Mouse (Mus musculus): ENCODE results near the gene Pcyt1a.

Gene Pcyt1a

DNA sequence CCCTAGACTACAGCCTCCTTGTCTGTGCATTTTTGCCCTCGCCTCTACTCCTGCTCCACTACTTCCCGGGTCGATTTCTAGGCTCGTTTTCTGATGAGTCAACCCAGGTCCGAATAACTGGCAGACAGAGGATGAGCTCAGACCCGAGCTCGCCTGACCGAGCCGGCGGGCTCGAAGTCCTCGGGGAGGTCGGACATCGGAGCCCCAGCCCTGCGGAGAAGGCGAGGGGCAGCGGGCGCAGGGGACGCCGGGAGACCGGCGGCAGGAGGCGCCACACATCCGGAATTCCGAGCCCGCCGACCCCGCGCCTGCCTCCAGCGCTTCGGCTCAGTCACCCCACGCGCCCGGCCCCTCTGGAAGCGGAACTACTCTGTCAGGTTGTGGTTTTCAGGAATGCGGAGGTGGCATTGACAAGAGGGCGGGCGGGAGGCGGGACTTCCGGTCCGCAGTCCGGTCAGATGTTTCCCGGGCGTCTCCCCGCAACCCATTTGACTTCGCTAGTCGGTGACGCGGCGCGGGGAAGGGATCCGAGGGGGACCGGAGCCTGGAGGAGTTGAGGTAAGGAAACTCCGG, at the start of gene Pcyt1a:
TSS of gene Pcyt1a (plus strand) at position 448 of the 573 bp plus-strand sequence.
- peak; percentile 91 for DNase-seq

DNA sequence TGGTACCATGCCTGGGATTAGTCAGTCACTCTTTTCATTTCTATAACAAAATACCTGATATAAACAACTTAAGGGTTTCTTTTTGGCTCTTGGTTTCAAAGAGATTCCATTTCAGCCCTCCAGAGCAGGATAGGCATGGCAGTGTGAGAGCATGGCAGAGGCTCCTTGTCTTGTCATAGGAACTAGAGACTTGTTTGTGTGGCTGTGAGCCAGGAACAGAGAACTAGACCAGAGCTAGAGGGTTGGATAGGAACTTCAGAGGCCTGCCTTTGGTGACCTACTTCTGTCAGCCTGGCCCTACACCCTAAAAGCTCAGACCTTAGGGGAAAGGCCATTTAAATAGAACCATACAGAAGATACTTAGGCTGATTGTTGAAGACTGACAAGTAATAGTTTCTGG, 47.8 kb upstream of the Pcyt1a start:
- DNase-seq, result no peak

DNA sequence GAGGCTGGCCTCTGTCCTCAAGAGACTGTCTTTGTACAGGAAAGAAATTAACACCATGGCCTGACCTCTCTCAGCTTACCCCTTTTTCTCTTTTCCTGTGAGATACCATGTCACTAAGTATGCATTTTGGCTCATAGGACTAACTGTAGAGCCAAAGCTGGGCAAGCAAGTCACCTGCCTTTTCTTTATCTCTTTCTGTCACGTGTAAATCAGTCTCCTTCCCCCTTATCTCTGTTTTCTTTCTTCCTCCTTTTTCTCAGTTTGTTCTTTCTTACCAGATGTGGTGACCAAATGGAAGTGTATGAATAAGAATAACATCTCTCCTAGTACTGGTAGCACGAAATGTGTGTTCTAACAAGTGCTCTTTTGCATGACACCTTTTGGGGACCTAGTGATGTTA, 45.8 kb upstream of the Pcyt1a start:
- DNase-seq, result no peak

DNA sequence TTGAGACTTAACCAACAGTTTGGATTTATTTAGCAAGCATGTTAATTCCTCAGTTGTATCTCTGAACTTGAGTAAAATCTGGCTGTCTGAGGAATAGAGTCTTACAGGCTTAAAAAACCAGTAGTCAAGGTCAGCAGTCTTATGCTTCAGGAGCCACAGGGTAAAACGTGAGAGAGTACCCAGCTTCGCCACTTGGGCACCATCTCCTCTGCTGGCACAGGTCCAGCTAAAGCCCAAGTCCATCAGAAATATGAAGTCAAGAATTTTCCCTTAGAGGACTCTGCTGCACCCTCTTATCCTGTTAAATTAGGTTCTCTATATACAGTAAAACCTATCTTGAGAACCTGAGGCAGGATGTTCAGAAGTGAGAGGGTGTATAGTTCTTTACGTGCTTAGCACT, 43.9 kb upstream of the Pcyt1a start:
- no peak for DNase-seq

DNA sequence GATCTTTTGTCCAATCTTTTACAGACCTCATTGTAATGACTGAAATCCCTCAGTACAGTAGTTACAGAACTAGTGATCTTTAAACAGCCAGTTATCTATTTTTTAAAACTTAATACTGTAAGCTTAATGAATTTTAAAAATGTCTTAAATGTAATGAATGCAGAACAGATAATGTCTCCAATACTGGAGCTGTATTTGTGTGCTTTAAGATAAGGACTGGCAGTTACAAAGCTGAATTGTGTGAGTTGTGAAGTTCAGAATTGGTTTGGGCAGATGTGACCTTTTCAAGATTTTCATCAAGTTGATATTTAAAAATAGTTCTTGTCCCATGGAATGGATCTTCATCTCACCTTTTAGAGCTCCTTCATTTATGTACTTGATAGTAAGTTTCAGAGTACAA, 41.7 kb upstream of the Pcyt1a start:
- no peak for DNase-seq

DNA sequence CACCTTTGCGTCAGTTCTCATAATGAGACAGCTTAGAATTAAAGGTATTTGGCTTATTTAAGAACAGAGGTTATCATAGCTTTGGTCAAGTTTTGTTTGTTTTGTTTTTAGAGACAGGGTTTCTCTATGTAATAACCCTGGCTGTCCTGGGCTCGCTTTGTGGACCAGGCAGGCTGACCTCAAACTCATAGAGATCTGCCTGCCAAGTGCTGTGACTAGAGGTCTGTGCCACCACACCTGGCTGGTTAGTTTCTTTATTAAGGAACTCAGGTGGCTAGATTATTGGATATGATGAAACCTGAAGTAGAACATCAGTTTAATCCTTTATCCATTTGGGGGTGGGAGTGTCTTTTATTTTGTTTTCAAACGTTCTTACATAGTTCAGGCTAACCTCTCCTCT, 40.9 kb upstream of the Pcyt1a start:
- no peak for DNase-seq

DNA sequence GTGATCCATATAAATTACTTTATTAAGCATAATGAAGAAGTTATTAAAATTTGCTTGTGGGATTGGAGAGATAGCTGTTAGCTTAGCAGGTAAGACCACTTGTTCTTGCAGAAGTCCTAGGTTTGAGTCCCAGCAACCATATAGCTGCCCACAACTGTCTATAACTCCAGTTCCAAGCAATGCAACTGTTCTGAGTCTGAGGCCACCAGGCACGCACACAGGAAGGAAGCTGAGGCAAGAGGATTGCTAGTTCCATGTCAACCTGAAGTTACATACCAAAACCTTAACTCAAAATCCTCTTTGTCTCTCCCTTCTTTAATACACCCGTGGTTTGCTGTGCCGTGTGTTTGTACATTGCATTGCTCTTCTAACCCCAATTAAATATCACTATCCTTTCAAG, 39.8 kb upstream of the Pcyt1a start:
- no peak for DNase-seq

DNA sequence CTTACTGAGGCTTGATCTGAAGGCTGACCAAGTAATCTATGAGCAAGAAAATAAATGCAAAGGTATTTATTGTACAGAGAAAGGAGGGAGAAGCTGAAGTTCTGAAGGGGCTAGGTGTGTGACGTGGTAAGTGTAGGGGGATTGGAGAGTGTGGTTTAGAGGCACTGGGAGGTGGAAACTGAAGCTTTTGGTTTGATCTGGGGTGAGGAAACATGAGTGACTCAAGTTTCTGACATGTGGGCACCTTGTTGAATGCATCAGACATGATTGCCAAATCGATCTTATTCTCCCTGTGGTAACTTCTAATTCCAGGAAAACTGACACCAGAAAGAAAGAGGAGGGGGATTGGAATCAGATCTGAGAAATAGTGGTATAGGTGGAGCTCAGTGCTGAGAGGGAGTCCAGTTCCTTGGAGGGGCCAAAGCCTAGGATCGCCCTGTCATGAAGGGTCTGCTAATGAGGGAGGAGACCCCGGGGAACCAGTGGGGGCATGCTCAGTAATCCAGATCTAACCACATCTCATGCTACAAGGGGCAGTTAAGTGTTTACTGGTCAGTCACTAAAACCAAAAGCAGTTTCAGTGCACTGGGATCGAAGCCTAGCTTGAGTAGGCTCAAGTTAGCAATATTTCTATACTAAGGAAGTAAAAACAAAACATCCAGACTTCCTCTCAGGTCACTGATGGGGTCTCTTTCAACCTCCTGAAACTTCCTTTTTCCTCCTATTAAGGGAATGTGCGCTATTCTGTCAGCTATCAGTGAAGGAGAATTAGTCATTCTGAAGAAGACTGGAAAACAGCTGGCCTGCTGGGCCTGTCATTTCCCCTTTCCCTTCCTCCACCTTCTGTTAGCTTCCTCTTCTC, 34.8 kb upstream of the Pcyt1a start:
- no peak for DNase-seq

DNA sequence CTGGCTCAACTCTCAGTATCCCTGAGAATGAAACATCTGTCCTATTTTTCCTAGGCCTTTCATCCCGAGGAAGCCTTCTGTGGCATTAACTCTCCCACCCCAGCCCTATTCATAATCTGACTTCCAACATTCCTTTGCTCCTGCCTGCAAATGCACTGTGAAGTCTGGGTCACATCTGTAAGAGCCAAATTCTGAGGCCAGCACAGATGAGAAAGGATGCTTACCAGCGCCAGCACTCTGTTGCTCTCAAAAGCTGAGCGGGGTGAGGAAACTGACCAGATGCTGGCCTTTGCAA, 34.2 kb upstream of the Pcyt1a start:
- DNase-seq, result no peak

DNA sequence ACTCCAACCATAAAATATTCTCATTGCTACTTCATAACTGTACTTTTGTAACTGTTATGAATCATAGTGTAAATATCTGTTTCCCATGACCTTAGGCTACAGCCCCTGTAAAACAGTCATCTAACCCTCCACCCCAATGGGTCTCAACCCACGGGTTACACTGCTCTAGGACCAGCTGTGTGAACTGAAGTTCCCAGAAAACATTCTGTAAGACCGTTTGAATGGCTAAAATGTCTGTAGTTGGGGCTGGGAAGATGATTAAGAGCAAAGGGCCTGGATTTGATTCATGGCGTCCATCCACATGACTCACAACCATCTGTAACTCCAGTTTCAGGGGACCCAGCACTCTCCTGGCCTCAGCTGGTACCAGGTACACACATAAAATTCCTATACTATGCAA, 32.5 kb upstream of the Pcyt1a start:
- DNase-seq, result no peak

DNA sequence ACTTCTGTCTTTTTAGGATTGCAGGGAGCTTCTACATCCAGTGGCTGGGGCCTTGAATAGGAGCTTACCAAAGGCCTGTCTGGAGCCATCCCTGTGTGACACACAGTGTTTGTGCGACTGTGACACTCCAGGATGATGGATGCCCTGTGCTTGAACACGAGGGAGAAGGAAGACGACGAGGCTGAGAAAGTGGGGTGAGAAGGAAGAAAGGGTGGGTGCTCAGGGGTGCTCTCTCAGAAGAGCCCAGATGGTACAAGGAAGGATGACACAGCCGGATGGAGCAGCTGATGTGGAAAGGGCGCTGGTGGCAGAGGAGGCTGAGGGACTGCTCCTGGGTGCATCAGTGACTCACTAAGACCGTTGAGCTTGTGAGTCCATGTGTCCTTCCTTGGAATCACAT, 30.5 kb upstream of the Pcyt1a start, which contains the start of gene Tm4sf19:
TSS of gene Tm4sf19 (plus strand) at position 240 of the 400 bp plus-strand sequence.
- no peak for DNase-seq

DNA sequence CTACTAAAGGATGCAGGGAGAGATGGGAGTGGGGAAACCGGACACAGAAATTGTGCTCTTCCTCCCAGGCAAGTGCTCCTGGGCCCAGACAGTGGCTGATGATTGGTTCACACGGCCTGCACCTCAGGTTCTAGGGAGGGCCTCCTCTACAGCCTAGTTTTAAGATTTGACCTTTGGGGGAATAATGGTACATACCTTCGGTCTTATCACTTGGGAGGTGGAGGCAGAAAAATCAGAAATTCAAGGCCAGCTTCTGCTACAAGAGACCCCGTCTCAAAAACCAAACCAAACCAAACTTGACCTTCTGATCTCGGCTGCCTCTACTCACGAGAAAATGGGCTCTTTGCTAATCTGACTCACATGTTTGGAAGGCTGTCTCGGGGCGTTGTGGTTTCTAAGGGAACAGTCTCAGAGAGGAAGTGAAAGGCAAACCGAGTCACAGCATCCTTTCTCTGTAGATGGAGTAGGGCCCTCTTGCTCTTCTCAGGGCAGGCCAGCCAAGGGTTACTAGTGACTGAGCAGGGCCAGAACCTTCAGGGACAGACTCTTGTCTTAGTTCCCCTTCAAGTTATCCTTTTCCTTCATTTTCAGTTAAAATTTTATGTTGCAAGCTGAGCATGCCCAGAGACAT, 29.3 kb upstream of the Pcyt1a start:
- no peak for DNase-seq

DNA sequence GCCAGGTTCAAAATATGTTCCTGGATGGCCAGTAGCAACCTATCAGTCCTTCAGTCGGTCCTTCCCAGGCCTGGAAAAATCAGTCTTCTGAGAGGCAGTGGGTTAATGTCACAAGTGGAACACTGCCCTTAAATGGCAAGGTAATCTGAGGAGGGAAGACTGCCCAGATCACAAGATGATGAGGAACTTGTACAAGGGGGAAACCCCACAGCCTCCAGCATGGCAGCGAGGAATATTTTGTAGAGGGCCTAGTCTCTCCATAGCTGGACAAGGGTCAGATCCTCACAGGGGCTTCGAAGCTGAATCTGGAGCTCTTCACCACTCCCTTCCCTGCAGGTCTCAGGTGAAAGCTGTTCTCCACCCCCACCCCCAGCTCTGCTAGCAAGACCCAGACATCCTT, 27.9 kb upstream of the Pcyt1a start:
- DNase-seq, result no peak

DNA sequence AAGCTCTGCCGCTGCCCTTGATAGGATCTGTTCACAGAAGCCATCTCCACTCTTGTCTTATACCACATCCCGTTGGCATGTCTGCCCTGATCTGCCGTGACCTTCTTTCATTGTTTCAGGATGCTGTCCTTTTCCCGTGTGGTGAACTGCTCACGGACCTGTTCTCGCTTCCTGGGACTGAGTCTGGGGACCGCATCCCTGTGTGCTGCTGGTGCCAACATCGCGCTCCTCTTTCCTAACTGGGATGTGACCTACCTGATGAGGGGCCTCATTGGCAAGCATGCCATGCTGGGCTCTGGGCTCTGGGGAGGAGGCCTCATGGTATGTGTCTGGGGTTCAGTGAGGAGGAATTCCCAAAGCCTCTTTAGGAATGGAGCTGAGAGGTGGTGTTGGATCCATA, 25.0 kb upstream of the Pcyt1a start:
- DNase-seq, result no peak

DNA sequence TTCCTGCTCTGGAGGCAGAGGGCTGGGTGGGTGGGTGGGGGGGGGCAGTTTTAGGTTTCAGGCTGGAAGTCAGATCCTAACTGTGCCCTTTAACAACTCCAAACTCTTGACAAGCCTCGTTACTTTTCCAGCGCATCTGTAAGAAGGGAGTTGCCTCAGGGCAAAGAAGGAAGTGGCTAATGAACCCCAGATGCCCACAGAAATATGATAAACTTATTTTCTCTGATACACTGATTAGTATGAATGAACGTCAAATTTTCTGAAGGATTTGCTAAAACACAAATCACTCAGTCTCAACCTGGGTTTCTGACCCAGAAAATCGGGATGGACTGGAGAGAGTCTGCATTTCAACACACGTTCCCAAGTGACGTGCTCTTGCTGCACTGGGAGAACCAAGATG, 24.1 kb upstream of the Pcyt1a start:
- no peak for DNase-seq

DNA sequence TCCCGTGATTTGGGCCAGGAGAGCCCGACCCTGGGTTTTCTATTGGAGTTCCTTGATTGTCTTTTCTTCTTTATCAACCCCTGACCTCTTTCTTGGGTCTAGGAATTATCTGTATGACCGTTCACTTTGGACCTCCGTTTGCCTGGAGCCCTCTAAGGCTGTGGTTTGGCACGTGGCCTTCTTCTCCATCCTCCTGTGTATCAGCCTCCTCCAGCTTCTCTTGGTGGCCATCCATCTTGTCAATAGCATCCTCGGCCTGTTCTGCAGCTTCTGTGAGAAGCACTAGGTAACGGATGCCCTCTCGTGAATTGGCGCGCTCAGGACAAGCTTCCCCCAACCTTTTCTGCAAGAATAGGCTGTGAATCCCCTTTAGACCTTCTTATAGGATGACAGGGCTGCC, 23.0 kb upstream of the Pcyt1a start:
- DNase-seq, result no peak

DNA sequence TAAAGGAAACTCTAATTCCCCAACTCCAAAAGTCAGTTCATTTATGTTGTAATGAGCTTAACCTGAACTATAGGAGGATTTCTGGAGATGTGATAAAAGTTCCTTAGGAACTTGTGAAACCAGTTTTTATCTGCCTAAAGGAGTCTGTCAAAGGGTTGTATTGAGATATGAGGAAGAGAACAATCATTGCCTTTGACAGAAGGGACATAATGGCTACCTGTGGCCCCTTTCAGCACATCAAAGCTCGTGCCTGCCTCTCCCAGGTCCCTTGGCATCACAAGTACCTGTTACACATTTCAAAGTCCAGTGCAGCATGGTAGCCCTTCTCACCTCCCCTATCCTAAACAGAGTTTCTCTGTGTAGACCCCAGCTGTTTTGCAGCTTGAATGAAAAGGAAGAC, 13.3 kb upstream of the Pcyt1a start:
- DNase-seq, result no peak

DNA sequence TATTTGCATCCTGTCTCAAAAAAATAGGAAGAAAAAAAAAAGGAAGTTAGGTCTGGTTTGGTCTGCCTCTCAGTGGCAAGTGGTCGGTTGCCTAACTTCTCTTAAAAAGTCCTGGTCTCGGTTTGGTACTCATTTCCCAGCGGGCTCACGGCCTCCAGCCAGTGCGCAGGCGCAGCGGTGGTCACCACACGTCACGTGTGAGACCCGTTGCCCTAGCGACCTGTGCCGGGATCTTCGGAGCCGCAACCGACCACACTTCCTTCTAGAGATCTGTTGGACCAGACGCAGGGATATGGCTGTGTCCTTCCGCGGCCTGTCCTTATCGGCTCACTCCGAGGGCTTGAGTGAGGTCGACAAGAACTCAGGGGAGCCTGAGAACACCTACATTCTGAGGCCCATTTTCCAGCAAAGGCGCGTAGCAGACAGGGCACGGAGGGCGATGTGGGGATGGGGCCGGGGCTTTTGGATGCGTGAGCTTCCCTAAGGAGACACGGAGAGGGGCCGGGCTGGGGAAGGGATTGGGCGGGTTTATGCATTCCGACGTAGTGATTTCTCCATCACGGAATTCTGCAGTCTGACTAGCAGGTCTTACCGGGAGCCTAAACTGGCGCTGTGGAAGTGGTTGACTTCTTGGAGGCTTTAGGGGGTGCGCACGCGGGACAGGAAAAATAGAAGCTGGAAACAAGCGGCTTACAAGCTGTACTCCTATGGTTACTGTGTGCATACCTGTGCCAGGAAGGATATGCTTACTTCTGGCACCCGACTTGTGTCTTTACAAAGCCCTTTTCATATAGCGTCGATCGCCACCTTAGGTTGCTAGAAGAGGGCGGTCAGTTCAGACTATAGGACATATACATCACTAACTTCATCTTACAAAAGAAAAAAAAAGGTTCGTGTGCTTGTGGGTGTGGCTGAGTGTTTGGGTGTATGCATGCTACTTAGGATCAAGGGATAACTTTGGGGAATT, 10.9 kb upstream of the Pcyt1a start, which contains the start of gene Tctex1d2:
TSS of gene Tctex1d2 (plus strand) at position 186 of the 967 bp plus-strand sequence.
- peak; percentile 89 for DNase-seq

DNA sequence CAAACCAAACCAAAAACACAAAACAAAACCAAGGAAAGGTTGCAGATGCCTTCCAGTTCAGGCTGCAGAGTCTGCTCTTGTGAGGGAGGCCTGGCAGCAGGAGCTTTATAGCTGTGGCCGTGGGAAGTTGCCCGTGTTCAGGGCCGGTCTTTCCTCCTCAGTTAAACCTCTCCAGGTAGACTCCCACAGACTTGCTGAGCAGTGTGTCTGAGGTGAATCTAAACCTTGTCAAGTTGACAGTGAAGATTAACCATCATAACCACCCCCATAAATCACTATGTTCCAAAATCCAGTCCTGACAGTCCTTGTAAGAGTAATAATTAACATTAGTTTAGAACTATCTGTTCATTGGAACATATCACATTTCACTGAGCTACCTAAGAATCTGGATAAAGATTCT, 3.2 kb upstream of the Pcyt1a start:
- no peak for DNase-seq

DNA sequence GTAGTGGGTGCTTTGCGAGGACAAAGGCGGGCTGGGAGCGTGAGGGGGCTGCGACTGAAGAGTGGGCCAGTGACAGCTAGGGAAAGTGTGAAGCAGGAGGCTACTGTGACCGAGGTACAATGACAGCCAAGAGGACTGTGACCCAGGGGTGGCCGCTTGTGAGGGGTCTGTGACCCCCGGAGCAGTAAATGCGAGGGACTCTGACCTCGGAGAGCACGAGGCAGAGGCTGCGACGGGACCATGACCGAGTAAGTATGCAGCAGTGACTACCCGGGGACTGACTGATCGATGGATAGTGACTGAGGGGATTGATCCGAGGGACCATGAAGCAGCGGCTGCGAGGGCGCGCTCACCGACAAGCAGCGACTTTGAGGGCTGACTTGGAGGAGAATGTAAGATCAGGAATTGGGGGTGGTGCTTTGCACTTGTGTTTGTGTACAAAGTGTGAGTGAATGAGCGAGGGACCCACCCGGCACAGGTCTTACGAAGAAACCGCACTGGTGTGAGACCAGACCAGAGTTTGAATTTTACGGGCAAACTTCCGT, 398 bp downstream of the Pcyt1a start:
- no peak for DNase-seq

DNA sequence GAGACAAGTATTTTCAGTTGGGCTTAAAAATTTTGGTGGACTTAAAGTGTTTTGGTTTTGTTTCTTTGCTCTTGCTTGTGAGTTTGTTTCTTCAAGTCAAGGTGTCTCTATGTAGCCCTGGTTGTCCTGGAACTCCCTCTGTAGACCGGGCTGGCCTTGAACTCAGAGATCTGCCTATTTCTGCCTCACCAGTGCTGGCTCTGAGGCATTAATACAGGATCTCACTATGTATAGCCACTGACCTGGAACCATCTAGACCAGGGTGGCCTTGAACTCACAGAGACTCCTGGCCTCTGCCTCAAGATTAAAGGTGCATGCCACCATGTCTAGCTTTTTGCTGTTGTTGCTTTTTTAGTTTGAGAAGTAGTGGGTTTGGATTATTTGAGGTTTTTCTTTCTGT, 1.2 kb downstream of the Pcyt1a start:
- DNase-seq, result no peak

DNA sequence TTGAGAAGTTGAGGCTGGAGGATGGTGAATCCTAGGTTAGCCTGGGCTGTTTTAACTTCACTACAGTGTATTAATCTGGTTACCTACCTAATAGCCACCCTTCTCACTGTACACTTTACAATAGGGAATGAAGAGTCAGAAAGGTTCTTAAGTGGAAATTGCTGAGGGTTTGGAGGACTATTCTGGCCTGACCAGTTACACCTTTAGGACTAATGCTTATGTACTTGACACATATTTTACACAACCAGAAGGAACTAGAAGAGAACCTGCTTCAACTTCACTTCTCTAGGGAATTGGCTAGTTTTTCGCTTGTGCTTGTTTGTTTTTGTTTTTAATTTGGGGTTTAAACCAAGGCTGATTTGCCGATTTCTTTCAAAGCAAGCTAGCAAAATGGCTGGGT, 2.4 kb downstream of the Pcyt1a start:
- DNase-seq, result no peak

DNA sequence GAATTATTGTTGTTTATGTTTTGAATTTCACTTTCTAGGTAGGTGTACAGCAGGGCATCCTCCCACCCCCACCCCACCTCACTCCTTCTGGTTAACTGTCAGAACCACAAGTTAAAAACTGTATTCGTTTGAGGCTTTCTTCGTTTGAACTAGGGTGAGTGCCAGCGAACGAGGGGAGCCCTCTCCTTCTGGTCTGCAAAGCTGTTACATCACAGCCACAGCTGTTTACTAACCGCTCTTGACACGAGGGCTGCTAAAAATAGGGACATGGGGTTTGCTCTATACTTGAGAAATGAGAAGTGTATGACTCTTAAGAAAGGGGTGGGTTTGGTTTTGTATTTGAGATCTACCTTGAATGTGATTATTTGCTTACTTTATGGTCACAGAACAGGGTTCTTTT, 3.3 kb downstream of the Pcyt1a start:
- no peak for DNase-seq
